In genomic region chr16:4559715-4560144, GRCm38 (mm10) we compare ENCODE assay signal across 8 mouse cellular contexts. TPM values are rescaled to one million over a fixed set of nuclear protein-coding genes. Genes with fewer than 3 reads are reported as not detected.
DNase-seq lines count a peak whose midpoint lies in the region; ATAC-seq lines count a peak whose summit lies in the region.

Tfap4 (minus strand) TSS chr16:4559854.

- peaks cover 50% of the 10 kb centered on the region for H3K4me1 ChIP-seq in megakaryocyte, embryonic 14.5 days

- peak within 1 kb of the TSS; percentile 100 for H3K4me3 ChIP-seq in megakaryocyte, embryonic 14.5 days (replicated peaks)

- no peaks in the 10 kb centered on the region for H3K9me3 ChIP-seq in megakaryocyte, embryonic 14.5 days

- peak; percentile 15 for ATAC-seq in activated CD4-positive, CD25-positive, alpha-beta regulatory T cell, adult 4 months
- peak; percentile 37 for ATAC-seq in common myeloid progenitor, adult 5-6 weeks (replicated peaks; ENCODE audit: low read depth, poor library complexity, severe bottlenecking)
- peak; percentile 33 for ATAC-seq in inflammation-experienced regulatory T-cells, adult 6 months

- peaks cover 2% of the 10 kb centered on the region for H3K27me3 ChIP-seq in megakaryocyte, embryonic 14.5 days (replicated peaks)

- peaks cover 18% of the 10 kb centered on the region for H3K36me3 ChIP-seq in megakaryocyte, embryonic 14.5 days (replicated peaks; ENCODE audit: low read length)

- DNase-seq in gastrocnemius, postnatal 10 days, result peak; percentile 79
- DNase-seq in left cerebral cortex, adult 9 months (ENCODE audit: low spot score in 2 of 2), result peak; percentile 71 to 86
- peak; percentile 89 to 94 for DNase-seq in right cerebral cortex, postnatal 10 days (ENCODE audit: low spot score in 2 of 2)
- DNase-seq in urinary bladder, postnatal 14 days (ENCODE audit: low spot score), result peak; percentile 88

RNA-seq across cellular contexts. Expression of gene Tfap4, which starts in this region (rescaled TPM):
- 1 to 10 TPM; 4.1 to 6.2 TPM for polyA plus RNA-seq in activated CD4-positive, CD25-positive, alpha-beta regulatory T cell, adult 4 months (2017; shearing (Covaris generic))
- total RNA-seq in common myeloid progenitor, adult 5-6 weeks (2017), result 53.1 and 60.7 TPM in 2 replicates
- 1 to 10 TPM; 6.6 to 6.9 TPM for total RNA-seq in gastrocnemius, postnatal 10 days (2021)
- 1 to 10 TPM; 3.1 to 5.8 (median 4.2) TPM for polyA plus RNA-seq in inflammation-experienced regulatory T-cells, adult 6 months (2017; shearing (Covaris generic))
- polyA plus RNA-seq in megakaryocyte, embryonic 14.5 days (2012; ENCODE audit: insufficient read depth, low replicate concordance), result 27.6 and 46.2 TPM in 2 replicates

Comparison
In these comparisons a context has a peak if more than half of its experiments do, and no peak if none do; other contexts are left out.
1. Peak in every context shown above with its lines: DNase-seq, ATAC-seq and H3K4me3 ChIP-seq.